ENCODE assay signal across 8 mouse cellular contexts in genomic region chr5:66259756-66260448, GRCm38 (mm10). TPM values are rescaled to one million over a fixed set of nuclear protein-coding genes. Genes with fewer than 3 reads are reported as not detected.
DNase-seq lines count a peak whose midpoint lies in the region; ATAC-seq and TF ChIP-seq lines count a peak whose summit lies in the region.

Gene Nsun7 (plus strand): TSS chr5:66259897.

- no peaks in the 10 kb centered on the region for H3K36me3 ChIP-seq in forebrain, embryonic 12.5 days (replicated peaks)
- no peaks in the 10 kb centered on the region for H3K36me3 ChIP-seq in heart, embryonic 16.5 days (ENCODE audit: control insufficient read depth, insufficient read depth)
- no peaks in the 10 kb centered on the region for H3K36me3 ChIP-seq in liver, embryonic 15.5 days (replicated peaks)
- no peaks in the 10 kb centered on the region for H3K36me3 ChIP-seq in neural tube, embryonic 11.5 days (ENCODE audit: control insufficient read depth, insufficient read depth, low read length)

- peak within 1 kb of the TSS; percentile 59; the same call in 1 of the 2 replicates for H3K27ac ChIP-seq in forebrain, embryonic 12.5 days
- H3K27ac ChIP-seq in heart, embryonic 16.5 days (ENCODE audit: low read length): no peak within 1 kb of the TSS
- no peak within 1 kb of the TSS for H3K27ac ChIP-seq in liver, embryonic 15.5 days (replicated peaks)
- no peak within 1 kb of the TSS for H3K27ac ChIP-seq in neural tube, embryonic 11.5 days (ENCODE audit: low read depth, low read length)

- H3K4me3 ChIP-seq in forebrain, embryonic 12.5 days (replicated peaks): peak within 1 kb of the TSS; percentile 69
- peak within 1 kb of the TSS; percentile 71 for H3K4me3 ChIP-seq in heart, embryonic 16.5 days (ENCODE audit: low read length)
- peak within 1 kb of the TSS; percentile 45 for H3K4me3 ChIP-seq in liver, embryonic 15.5 days (replicated peaks)
- H3K4me3 ChIP-seq in neural tube, embryonic 11.5 days (ENCODE audit: low read depth, low read length): peak within 1 kb of the TSS; percentile 65

- H3K27me3 ChIP-seq in forebrain, embryonic 12.5 days: no peaks in the 10 kb centered on the region
- H3K27me3 ChIP-seq in heart, embryonic 16.5 days (ENCODE audit: control insufficient read depth, insufficient read depth, low read length): peaks cover 5% of the 10 kb centered on the region; the same call in 1 of the 2 replicates
- H3K27me3 ChIP-seq in liver, embryonic 15.5 days: peaks cover 15% of the 10 kb centered on the region
- H3K27me3 ChIP-seq in neural tube, embryonic 11.5 days (ENCODE audit: control insufficient read depth, insufficient read depth, low read length): no peaks in the 10 kb centered on the region

- no peak for TF ChIP-seq CTCF in brain, embryonic 14.5 days (IDR thresholded peaks at IDR 0.05; ENCODE audit: borderline replicate concordance, extremely low read depth, insufficient read depth, insufficient read length)

- no peaks in the 10 kb centered on the region for H3K9me3 ChIP-seq in forebrain, embryonic 12.5 days
- H3K9me3 ChIP-seq in heart, embryonic 16.5 days (replicated peaks; ENCODE audit: control insufficient read depth, low read length): no peaks in the 10 kb centered on the region
- no peaks in the 10 kb centered on the region for H3K9me3 ChIP-seq in liver, embryonic 15.5 days (replicated peaks)
- no peaks in the 10 kb centered on the region for H3K9me3 ChIP-seq in neural tube, embryonic 11.5 days (ENCODE audit: control insufficient read depth, low read length)

- DNase-seq in CD4-positive helper T cell, adult 2 months (ENCODE audit: low read depth, low spot score): peak; percentile 49
- DNase-seq in brain, embryonic 14.5 days (ENCODE audit: low read depth): peak; percentile 85
- peak; percentile 89 to 93 for DNase-seq in kidney, postnatal 25 days
- peak; percentile 82 for DNase-seq in neural tube, embryonic 11.5 days (ENCODE audit: low spot score)
- peak; percentile 75 for DNase-seq in testis, postnatal 14 days (ENCODE audit: low spot score)

- WGBS in forebrain, embryonic 12.5 days: 1% methylated on average over 44 of the region's 44 CpGs
- WGBS in heart, embryonic 16.5 days: 3% methylated on average over 44 of the region's 44 CpGs
- WGBS in liver, embryonic 15.5 days (ENCODE audit: insufficient replicate concordance): 3% methylated on average over 44 of the region's 44 CpGs
- 1% methylated on average over 44 of the region's 44 CpGs for WGBS in neural tube, embryonic 11.5 days

- TF ChIP-seq POLR2A in brain, embryonic 14.5 days (IDR thresholded peaks at IDR 0.05; ENCODE audit: borderline replicate concordance, extremely low read depth, insufficient read depth, insufficient read length, poor library complexity, severe bottlenecking): 0 out of 2 replicates have a peak, but pooled peaks have one; percentile 6

- ATAC-seq in forebrain, embryonic 12.5 days (ENCODE audit: low FRiP score): peak; percentile 92
- ATAC-seq in heart, embryonic 16.5 days (replicated peaks; ENCODE audit: extremely low read depth, insufficient read depth, low FRiP score): peak; percentile 49
- no peak for ATAC-seq in liver, embryonic 15.5 days (ENCODE audit: insufficient read depth)
- ATAC-seq in neural tube, embryonic 11.5 days (ENCODE audit: insufficient read depth, low FRiP score, low TSS enrichment): peak; percentile 88

- H3K4me2 ChIP-seq in forebrain, embryonic 12.5 days: peak within 1 kb of the TSS; percentile 81
- H3K4me2 ChIP-seq in heart, embryonic 16.5 days (ENCODE audit: low read depth, low read length): peak within 1 kb of the TSS; percentile 92
- peak within 1 kb of the TSS; percentile 66 for H3K4me2 ChIP-seq in liver, embryonic 15.5 days
- H3K4me2 ChIP-seq in neural tube, embryonic 11.5 days (ENCODE audit: low read depth): peak within 1 kb of the TSS; percentile 90

- peak within 1 kb of the TSS; percentile 78 for H3K9ac ChIP-seq in forebrain, embryonic 12.5 days
- peak within 1 kb of the TSS; percentile 74 for H3K9ac ChIP-seq in heart, embryonic 16.5 days (ENCODE audit: low read length)
- H3K9ac ChIP-seq in liver, embryonic 15.5 days: no peak within 1 kb of the TSS
- H3K9ac ChIP-seq in neural tube, embryonic 11.5 days (ENCODE audit: low read length): peak within 1 kb of the TSS; percentile 71

- H3K4me1 ChIP-seq in forebrain, embryonic 12.5 days: peaks cover 3% of the 10 kb centered on the region
- peaks cover 3% of the 10 kb centered on the region; the same call in 1 of the 2 replicates for H3K4me1 ChIP-seq in heart, embryonic 16.5 days (ENCODE audit: control insufficient read depth, insufficient read depth, low read length)
- H3K4me1 ChIP-seq in liver, embryonic 15.5 days (replicated peaks): no peaks in the 10 kb centered on the region
- H3K4me1 ChIP-seq in neural tube, embryonic 11.5 days (ENCODE audit: control insufficient read depth, insufficient read depth, low read length): no peaks in the 10 kb centered on the region

RNA-seq across cellular contexts. Expression of gene Nsun7, which starts in this region (rescaled TPM):
- polyA plus RNA-seq in brain, embryonic 14.5 days (2012; rRNA removed): 4.0 and 5.0 TPM in 2 replicates
- 1.2 and 1.9 TPM in 2 replicates for polyA plus RNA-seq in forebrain, embryonic 12.5 days (2016; fragmentation: Nextera tagmentation; extraction: Ambion mirVana)
- 0.24 and 0.50 TPM in 2 replicates for polyA plus RNA-seq in heart, embryonic 16.5 days (2015; fragmentation: Nextera tagmentation; extraction: Ambion mirVana)
- not detected in 2 replicates for polyA plus RNA-seq in liver, embryonic 15.5 days (2015; fragmentation: Nextera tagmentation; extraction: Ambion mirVana)
- polyA plus RNA-seq in neural tube, embryonic 11.5 days (2014; fragmentation: Nextera tagmentation; extraction: Ambion mirVana): 0.34 and 0.65 TPM in 2 replicates

Comparison
In these comparisons a context has a peak if more than half of its experiments do, and no peak if none do; other contexts are left out.
1. Peak in ATAC-seq, H3K4me3 ChIP-seq, H3K9ac ChIP-seq and H3K4me2 ChIP-seq in heart, embryonic 16.5 days; RNA of the gene not detected or under 1 TPM.
2. Peak in DNase-seq, ATAC-seq, H3K4me3 ChIP-seq, H3K9ac ChIP-seq and H3K4me2 ChIP-seq in neural tube, embryonic 11.5 days; RNA of the gene not detected or under 1 TPM.